Mouse (Mus musculus): ENCODE results near the gene Myo15b.

GRCm38 (mm10) chr11:115841961-115842550, 16.1 kb upstream of the Myo15b start:
- TF ChIP-seq CTCF (IDR thresholded peaks at IDR 0.05; ENCODE audit: low read depth) (no peak), EP300 (IDR thresholded peaks at IDR 0.05; ENCODE audit: low read depth) (peak; percentile 58; the same call in 1 of the 2 replicates)

All from liver, embryonic 14.5 days (tissue).